Mouse (Mus musculus): ENCODE data around the gene Rpl11. TPM values are rescaled to one million over a fixed set of nuclear protein-coding genes. Genes with fewer than 3 reads are reported as not detected.
"Not testable (repeated sequence)": the region's sequence is repeated elsewhere in the genome, so short reads cannot be mapped to it uniquely, and the experiment has no call there.

Gene Rpl11
- polyA plus RNA-seq (2012; rRNA removed) = 818 and 948 TPM in 2 replicates

GRCm38 (mm10) chr4:136053247-136053596 is at the start of gene Rpl11:
TSS of gene Rpl11 (minus strand) at chr4:136053428.
- TF ChIP-seq CTCF (IDR thresholded peaks at IDR 0.05; ENCODE audit: borderline replicate concordance, extremely low read depth, insufficient read depth, insufficient read length) = peak; percentile 92
- peak; percentile 74; the same call in 1 of the 2 replicates for TF ChIP-seq POLR2A (IDR thresholded peaks at IDR 0.05; ENCODE audit: borderline replicate concordance, extremely low read depth, insufficient read depth, insufficient read length, poor library complexity, severe bottlenecking)
- peak; percentile 98 for DNase-seq (ENCODE audit: low read depth)

- DNase-seq (ENCODE audit: low read depth) = not testable (repeated sequence)
These were observed 48.5 kb upstream of the Rpl11 start for GRCm38 (mm10) chr4:136101753-136102152.

DNA sequence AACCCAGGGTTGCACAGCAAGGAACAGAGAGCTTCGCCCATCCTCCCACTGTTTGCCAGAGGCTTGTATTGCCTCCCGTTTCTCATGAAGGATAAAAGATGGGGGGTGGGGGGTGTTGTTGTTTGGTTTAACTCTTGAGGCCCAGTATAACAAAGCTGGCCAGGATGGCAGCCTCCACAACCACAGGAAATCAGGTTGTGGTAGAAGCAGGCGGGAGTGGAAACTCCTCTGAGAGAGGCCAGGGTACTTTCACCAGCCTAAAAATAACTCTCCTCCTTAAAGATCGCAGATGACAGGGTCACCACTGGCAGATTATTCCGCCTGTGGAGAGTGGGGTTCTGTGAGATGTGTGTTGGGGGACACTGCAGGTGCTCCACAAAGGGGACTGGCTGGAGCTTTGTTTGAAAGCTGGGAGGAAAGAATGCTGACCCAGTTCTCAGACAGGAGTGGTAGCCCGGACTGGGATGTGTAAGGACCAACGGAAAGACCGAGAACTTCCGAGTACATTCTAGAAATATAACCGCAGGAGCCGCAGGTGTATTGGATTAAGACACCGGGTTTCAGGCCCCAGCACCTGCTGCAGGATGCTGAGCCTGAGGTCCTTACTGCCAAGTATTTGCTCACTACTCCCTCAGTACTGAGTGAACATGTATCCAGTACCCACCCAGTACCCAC is 47.3 kb upstream of the Rpl11 start:
- TF ChIP-seq POLR2A (IDR thresholded peaks at IDR 0.05; ENCODE audit: borderline replicate concordance, extremely low read depth, insufficient read depth, insufficient read length, poor library complexity, severe bottlenecking) (no peak), CTCF (IDR thresholded peaks at IDR 0.05; ENCODE audit: borderline replicate concordance, extremely low read depth, insufficient read depth, insufficient read length) (no peak)
- DNase-seq (ENCODE audit: low read depth) = no peak

- TF ChIP-seq POLR2A (IDR thresholded peaks at IDR 0.05; ENCODE audit: borderline replicate concordance, extremely low read depth, insufficient read depth, insufficient read length, poor library complexity, severe bottlenecking) = no peak
- no peak for TF ChIP-seq CTCF (IDR thresholded peaks at IDR 0.05; ENCODE audit: borderline replicate concordance, extremely low read depth, insufficient read depth, insufficient read length)
These were observed 45.2 kb upstream of the Rpl11 start for GRCm38 (mm10) chr4:136098446-136098845.

DNA sequence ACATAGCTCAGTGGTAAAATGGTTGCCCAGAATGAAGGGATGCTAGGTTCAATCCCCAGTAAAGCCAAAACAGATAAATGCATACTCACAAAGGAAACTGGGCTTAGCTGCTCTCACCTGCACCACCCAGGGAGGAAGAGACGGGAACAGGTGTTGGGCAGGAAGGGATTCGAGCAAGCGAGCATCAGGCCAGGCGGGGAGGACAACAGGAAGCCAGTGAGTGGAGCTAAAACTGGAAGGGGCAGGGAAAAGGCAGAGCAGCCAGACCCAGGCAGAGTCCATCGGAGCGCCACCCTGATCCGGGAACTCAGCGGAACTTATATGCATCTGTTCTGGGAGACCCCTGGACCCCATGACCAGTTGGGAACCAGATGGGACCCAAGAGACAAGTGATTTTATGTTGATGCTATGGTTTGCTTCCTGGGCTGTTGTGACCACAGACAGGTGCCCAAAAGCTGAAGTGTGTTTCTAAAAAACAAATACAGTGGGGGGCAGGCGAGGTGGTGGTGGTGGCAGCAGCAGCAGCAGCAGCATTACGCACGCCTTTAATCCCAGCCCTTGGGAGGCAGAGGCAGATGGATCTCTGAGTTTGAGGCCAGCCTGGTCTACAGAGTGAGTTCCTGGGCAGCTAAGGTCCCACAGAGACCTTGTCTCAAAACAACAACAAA is 43.4 kb upstream of the Rpl11 start:
- no peak for DNase-seq (ENCODE audit: low read depth)
- TF ChIP-seq CTCF (IDR thresholded peaks at IDR 0.05; ENCODE audit: borderline replicate concordance, extremely low read depth, insufficient read depth, insufficient read length) (no peak), POLR2A (IDR thresholded peaks at IDR 0.05; ENCODE audit: borderline replicate concordance, extremely low read depth, insufficient read depth, insufficient read length, poor library complexity, severe bottlenecking) (no peak)

More at GRCm38 (mm10) chr4:136098446-136098845, 45.2 kb upstream of the Rpl11 start:
- no peak for DNase-seq (ENCODE audit: low read depth)

DNA sequence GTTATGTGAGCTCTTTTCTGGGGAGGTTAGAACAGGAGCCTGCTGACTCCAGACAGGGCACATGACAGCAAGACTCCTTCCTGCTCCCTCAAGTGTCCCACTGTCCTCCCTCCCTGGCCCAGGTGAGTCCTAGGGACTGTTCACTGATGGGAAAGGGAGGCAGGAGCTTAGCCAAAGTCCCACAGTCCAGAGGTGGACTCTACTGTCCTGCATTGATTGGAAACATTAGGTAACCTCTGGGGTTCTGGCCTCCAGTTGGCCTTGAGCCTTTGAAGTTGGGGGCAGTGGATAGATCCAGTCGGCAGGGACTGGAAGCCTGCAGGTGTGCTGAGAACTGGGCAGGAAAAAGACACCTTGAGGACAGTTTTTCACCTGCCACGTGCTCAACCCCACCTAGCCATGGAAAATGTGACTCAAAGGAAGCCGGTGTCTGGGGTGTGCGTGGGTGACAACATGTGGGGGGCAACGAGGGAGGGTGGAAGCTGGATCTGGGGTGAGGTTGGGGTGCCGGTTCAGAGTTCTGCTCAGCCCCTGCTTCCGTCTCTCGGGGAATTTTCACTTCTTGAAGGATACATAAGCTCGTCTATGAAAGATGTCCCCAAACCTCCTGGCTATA is 42.4 kb upstream of the Rpl11 start:
- TF ChIP-seq POLR2A (IDR thresholded peaks at IDR 0.05; ENCODE audit: borderline replicate concordance, extremely low read depth, insufficient read depth, insufficient read length, poor library complexity, severe bottlenecking) (no peak), CTCF (IDR thresholded peaks at IDR 0.05; ENCODE audit: borderline replicate concordance, extremely low read depth, insufficient read depth, insufficient read length) (no peak)
- no peak for DNase-seq (ENCODE audit: low read depth)

DNA sequence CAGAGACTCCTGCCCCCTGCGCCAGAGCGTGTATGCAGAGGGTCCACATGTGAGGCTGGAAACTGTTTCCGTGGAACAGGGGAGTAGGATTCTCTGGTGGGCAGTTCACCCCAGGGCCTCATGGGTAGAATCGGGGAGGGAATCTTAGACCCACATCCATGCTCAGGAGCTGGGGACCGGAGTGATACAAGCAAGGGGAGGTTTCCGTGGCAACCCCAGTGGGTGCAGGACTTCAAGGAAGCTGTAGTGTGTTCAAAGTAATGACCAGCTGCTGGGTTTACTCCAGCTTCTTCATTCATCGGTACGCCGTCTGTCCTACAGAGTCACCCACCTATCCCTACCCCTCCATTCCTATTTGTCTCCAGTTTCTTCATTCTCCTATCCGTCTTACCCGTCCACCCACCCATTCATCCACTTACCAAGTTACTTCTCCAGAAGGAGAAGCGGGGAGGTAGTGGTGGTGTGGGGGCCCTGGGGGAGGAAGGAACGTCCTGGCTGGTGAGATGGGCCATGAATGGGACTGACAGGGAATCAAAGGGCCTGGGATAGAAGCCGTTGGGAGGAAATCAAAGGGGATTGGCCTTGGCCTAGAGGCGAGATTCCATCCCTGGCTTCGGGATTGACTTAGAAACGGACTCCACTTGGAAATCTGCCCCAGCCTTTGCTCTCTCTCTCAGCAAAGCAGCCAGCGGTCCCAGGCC is 41.4 kb upstream of the Rpl11 start:
- TF ChIP-seq POLR2A (IDR thresholded peaks at IDR 0.05; ENCODE audit: borderline replicate concordance, extremely low read depth, insufficient read depth, insufficient read length, poor library complexity, severe bottlenecking) = no peak
- no peak for TF ChIP-seq CTCF (IDR thresholded peaks at IDR 0.05; ENCODE audit: borderline replicate concordance, extremely low read depth, insufficient read depth, insufficient read length)
- peak; percentile 52 for DNase-seq (ENCODE audit: low read depth)

- TF ChIP-seq POLR2A (IDR thresholded peaks at IDR 0.05; ENCODE audit: borderline replicate concordance, extremely low read depth, insufficient read depth, insufficient read length, poor library complexity, severe bottlenecking) = no peak
- TF ChIP-seq CTCF (IDR thresholded peaks at IDR 0.05; ENCODE audit: borderline replicate concordance, extremely low read depth, insufficient read depth, insufficient read length) = peak; percentile 39; the same call in 1 of the 2 replicates
- no peak for DNase-seq (ENCODE audit: low read depth)
These were observed 39.3 kb upstream of the Rpl11 start for GRCm38 (mm10) chr4:136092498-136092897.

DNA sequence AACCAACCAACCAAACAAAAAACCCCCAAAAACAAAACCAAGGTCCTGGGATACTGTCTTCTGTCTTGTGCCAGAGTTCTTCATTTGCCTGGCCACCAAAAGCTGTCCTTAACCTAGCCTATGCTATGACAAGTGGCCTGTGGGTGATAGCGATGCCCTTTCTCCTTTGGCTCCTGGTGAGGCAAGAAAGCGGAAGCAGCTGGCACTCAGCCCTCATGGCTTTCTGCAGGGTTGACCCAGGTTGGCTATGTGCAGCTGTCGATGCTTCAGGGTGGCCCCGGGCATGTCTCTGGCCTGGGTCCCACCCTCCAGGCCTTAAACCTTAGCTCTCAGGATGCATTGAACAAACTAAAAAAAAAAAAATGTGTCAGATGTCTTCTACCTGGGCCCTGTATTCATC is 38.1 kb upstream of the Rpl11 start:
- TF ChIP-seq CTCF (IDR thresholded peaks at IDR 0.05; ENCODE audit: borderline replicate concordance, extremely low read depth, insufficient read depth, insufficient read length) (no peak), POLR2A (IDR thresholded peaks at IDR 0.05; ENCODE audit: borderline replicate concordance, extremely low read depth, insufficient read depth, insufficient read length, poor library complexity, severe bottlenecking) (no peak)
- no peak for DNase-seq (ENCODE audit: low read depth)

- TF ChIP-seq CTCF (IDR thresholded peaks at IDR 0.05; ENCODE audit: borderline replicate concordance, extremely low read depth, insufficient read depth, insufficient read length) (no peak), POLR2A (IDR thresholded peaks at IDR 0.05; ENCODE audit: borderline replicate concordance, extremely low read depth, insufficient read depth, insufficient read length, poor library complexity, severe bottlenecking) (no peak)
These were observed 36.7 kb upstream of the Rpl11 start for GRCm38 (mm10) chr4:136089748-136090583.

More at GRCm38 (mm10) chr4:136089748-136090583, 36.7 kb upstream of the Rpl11 start:
- no peak for DNase-seq (ENCODE audit: low read depth)
